Mouse (Mus musculus) heart, postnatal 36 days (tissue): ENCODE measurements around the gene Prkg1. TPM values are rescaled to one million over a fixed set of nuclear protein-coding genes. Genes with fewer than 3 reads are reported as not detected.

ENCODE experiments used
- DNase-seq, 2 experiments: peaks; one replicate each; pipeline ENCODE4 v3.0.0; 2021 to 2022
- intact Hi-C: fragments of 180-260 bp; cut with DNase I; formaldehyde crosslinking; loops from one replicate; pipeline ENCODE4 v1.15.1; 2025
- total RNA-seq, 2 experiments: library from RNA; stranded (reverse); gene quantifications; 2 replicates each; pipeline ENCODE4 v1.2.3; 2021

Gene Prkg1
- total RNA-seq, 2 experiments from 2014 or later, result 12.7 to 13.4 TPM

DNA sequence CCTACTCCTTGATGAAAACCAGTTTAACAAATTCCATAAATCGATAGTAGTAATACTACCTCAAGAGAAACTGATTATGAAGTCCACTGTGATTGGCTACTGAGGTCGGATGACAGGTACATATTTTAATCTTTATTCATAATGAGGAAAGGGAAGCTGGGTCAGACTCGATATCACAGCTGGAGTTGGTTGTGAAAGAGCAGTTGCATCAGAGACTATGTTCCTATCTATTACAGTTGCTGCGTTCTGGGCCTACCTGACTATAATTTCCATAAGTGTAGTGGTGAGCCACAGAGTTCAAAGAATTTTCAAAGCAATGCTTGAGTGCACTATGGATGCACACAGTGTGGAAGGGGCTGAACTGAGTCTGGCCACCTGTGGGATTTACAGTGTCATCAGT, 114.4 kb downstream of the Prkg1 start:
- no peak for DNase-seq
- intact Hi-C loops, result no loop called here

DNA sequence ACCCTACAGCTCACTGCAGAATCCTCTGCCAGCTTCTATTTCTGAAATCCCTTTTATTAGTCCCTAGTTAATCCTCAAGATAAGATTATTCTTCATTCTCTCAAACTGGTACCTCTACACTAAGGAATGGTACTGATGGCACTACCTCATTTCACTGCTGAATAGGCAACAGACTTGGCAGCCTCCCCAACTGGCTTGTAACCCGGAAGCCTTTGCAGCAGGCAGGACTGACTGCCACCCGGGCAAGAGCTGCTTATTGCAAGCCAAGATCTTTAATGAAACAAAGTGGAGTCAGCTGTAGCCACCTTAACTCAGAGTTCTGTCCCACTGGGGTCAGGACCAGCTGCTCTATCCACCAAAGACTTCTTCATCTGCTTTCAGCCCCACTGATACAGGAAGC, 117.3 kb downstream of the Prkg1 start:
- intact Hi-C loops, result no loop called here
- peak; percentile 7 to 19 for DNase-seq

- intact Hi-C loops, result no loop called here
- DNase-seq, result no peak
Measured at GRCm38 (mm10) chr19:31630899-31631869, 133.6 kb downstream of the Prkg1 start.

GRCm38 (mm10) chr19:31621716-31622115, 143.1 kb downstream of the Prkg1 start:
- no peak for DNase-seq
- intact Hi-C loops, result no loop called here

GRCm38 (mm10) chr19:31616830-31617229, 148.0 kb downstream of the Prkg1 start:
- intact Hi-C loops, result no loop called here
- DNase-seq, result no peak

GRCm38 (mm10) chr19:31616159-31616558, 148.7 kb downstream of the Prkg1 start:
- intact Hi-C loops, result no loop called here
- no peak for DNase-seq

DNA sequence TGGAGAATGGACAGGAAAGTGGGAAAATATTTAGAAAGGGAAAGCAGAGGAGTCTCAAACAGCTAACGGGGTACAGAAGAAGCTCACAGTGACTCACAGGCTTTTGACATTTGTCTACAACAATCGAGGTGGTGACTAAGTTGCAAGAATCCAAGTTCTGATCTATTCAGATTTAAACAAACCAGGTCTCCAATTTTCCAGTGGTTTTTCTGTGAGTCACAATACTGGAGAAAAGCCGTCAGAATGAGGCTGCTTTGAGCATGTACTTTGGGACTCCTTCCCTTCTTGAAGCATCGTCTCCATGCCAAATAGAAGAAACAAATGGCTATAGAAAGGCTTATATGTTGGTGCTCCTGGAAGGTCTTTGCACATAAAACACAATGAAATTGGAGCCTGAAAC, 151.7 kb downstream of the Prkg1 start:
- intact Hi-C loops, result no loop called here

GRCm38 (mm10) chr19:31602578-31602977, 162.3 kb downstream of the Prkg1 start:
- intact Hi-C loops, result no loop called here
- no peak for DNase-seq

More for the DNA sequence above, 151.7 kb downstream of the Prkg1 start:
- DNase-seq, result no peak

DNA sequence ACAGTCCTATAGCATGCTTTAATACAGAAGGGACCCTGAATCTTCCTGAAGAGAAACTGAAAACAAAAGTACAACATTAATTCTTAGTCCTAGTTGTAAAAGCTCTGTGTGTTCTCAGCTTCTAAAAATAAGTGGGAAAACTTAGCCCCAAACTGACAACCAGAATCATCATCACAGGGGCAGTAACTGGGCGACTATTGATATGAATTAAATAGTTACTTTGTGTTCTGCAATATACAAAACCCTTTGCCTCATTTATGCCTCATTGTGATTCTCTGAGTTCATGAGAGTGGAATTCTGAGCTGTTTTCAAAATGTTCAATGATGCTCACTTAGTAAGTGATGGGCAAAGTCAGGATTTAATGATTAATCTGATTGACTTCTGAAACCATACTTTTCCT, 170.8 kb downstream of the Prkg1 start:
- intact Hi-C loops, result no loop called here
- no peak for DNase-seq

DNA sequence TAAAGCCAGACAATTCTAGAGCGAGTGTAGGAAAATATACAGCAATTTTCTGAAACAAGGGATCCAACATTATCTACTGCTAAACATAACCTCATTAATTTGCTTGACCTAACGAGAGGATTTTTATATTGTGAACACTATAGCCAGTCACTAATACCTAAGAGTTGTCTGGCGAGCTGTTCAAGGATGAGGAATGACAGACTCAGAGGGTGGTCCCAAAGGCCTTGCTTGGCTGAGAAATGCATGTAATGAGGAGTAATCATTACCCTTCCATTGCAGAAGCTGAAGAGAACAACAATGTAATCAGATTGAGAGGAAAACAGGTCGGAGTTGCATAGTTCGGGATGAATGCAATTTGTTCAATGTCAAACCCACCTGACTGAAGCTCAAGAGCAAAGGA, 174.1 kb downstream of the Prkg1 start:
- intact Hi-C loops, result no loop called here
- DNase-seq, result no peak

DNA sequence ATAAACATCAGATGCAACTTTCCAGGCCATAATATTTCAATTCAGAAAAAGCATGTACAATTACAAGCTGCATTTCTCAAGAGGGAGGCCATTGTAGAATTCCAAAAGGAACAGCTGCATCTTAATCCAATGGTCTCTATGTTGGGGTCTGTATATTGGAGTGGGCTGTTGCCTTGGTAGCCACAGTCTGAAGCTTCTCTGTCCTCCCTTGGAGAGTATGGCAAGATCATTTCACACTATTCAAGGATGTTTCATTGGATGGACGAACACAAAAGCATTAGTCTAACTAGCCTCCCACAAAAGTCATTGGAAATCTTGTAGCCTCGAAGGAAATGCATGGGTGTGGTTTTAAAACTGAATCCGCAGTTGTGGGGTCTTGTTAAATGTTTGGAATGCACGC, 187.7 kb downstream of the Prkg1 start:
- intact Hi-C loops, result no loop called here
- no peak for DNase-seq

DNA sequence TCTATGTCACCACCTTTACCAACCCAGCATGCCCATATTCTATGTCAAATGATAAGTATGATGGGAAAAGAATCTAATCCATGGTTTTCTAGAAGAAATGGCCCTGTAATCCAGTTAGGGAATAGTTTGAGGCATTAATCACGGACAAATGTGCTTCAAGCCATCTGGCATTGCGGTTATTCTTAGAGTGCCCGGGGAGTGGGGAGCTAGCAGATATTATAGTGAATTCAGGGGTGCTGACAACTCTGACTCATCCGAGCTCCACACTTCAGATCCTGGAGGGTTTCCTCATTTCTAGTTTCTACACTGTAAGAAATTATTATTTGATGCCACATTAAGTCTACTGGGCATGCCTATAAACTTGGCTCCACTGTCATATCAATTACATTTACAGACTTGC, 200.5 kb downstream of the Prkg1 start:
- no peak for DNase-seq
- intact Hi-C loops, result no loop called here

DNA sequence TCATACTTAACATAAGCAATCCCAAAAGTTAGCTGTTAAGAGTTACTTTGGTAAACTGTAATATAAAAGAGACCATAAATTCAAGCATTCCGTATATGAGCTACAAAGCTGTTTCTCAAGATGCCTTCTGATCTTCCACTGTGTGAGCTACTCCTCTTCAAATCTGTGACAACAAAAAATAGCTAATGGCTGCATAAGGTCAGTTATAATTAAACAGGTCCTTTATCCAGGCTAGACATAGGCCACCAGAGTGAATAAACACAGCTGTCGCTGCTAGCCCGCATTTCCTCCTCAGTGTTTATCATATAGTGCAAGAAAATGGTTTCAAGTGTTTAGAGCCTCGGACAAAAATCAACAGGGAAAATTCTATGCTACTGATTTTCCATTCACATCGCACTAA, 218.8 kb downstream of the Prkg1 start:
- no peak for DNase-seq
- intact Hi-C loops, result no loop called here

- intact Hi-C loops, result no loop called here
Measured at GRCm38 (mm10) chr19:31531249-31531740, 233.5 kb downstream of the Prkg1 start.

GRCm38 (mm10) chr19:31530616-31531015, 234.2 kb downstream of the Prkg1 start:
- no peak for DNase-seq
- intact Hi-C loops, result no loop called here

More at GRCm38 (mm10) chr19:31531249-31531740, 233.5 kb downstream of the Prkg1 start:
- DNase-seq, result peak in 1 of 2 experiments; percentile 2

DNA sequence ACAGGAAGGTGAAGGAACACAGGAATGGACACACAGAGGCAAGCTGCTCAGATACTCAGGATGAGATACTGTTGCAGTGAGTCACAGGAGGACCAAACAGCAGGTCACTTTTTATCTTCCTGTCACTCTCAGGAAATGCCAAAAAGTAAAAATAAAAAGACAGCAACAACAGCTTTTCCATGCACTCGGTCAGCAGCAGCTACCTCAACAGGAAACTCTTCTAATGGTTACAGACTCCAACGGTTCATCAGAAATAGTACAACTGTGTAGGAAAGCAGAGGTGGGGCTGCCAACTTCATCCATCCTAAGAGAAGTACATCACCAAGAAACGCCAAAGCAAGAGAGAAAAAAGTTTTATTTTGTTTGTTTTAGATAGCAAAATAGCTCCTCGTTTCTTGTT, 234.9 kb downstream of the Prkg1 start:
- intact Hi-C loops, result no loop called here
- DNase-seq, result no peak

DNA sequence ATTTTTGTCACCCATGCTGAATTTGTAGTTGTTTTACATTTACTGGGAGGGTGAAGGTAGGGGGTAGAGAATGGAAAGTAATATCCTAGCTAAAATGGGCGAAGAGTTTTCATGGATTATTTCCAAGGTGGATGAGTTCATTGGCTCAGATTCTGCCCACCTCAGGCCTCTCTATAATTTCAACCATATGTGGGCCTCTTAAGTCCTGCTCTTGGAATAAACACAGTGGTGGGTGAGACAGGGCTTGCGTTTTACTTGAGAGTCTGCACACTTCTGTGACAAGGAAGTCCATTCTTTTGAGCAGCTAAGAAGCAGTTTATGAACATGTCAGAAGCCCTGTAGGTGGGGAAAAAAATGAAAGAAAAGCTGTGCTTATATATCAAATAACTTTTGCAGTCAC, 250.3 kb downstream of the Prkg1 start:
- intact Hi-C loops, result no loop called here

DNA sequence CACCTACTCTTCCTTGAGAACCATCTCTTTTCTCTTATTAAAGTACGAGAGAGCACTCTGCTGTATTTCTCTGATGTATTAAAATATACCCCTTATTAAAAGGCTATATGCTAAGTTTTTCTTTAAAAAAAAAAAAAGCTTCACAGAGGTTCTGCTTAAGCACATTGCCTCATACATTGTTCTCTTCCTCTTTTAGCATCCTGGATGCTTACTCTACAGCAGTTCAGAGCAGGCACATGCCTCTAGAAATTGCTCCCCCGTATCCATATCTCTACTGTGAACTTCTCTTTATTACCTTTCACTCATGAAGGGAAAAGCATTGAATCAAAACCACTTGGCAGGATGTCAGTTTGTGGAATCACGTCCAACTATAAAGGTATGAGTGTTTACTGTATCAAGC, 257.0 kb downstream of the Prkg1 start:
- intact Hi-C loops, result no loop called here
- no peak for DNase-seq

More for the DNA sequence above, 250.3 kb downstream of the Prkg1 start:
- DNase-seq, result no peak

DNA sequence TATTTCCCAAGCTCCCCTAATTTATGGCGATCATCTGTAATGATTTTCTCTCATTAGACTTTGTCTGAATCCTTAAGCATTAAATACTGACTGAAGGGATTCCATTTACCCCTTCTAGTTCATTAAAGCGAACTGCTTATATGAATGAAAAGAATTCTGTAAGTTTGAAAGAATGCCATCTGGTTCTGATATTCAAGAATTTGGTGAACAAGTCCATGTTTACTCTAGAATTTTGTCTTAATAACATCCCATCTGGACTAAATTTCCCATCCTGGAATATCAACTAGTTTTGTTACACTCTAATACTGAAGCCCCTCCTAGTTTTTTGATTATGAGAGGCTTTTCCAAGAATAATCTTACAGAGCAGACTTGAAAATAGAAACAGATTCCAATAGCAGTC, 258.5 kb downstream of the Prkg1 start:
- DNase-seq, result no peak
- intact Hi-C loops, result no loop called here

- no peak for DNase-seq
- intact Hi-C loops, result no loop called here
Measured at GRCm38 (mm10) chr19:31505041-31505440, 259.8 kb downstream of the Prkg1 start.

GRCm38 (mm10) chr19:31497386-31497785, 267.4 kb downstream of the Prkg1 start:
- intact Hi-C loops, result no loop called here

GRCm38 (mm10) chr19:31489606-31490005, 275.2 kb downstream of the Prkg1 start:
- DNase-seq, result no peak
- intact Hi-C loops, result no loop called here

More at GRCm38 (mm10) chr19:31497386-31497785, 267.4 kb downstream of the Prkg1 start:
- DNase-seq, result no peak
